Mouse (Mus musculus): ENCODE data around the gene Slc4a5. TPM values are rescaled to one million over a fixed set of nuclear protein-coding genes. Genes with fewer than 3 reads are reported as not detected.

The Slc4a5 gene
- polyA plus RNA-seq, 1 experiment from 2014 or later, result 0.63 TPM

DNA sequence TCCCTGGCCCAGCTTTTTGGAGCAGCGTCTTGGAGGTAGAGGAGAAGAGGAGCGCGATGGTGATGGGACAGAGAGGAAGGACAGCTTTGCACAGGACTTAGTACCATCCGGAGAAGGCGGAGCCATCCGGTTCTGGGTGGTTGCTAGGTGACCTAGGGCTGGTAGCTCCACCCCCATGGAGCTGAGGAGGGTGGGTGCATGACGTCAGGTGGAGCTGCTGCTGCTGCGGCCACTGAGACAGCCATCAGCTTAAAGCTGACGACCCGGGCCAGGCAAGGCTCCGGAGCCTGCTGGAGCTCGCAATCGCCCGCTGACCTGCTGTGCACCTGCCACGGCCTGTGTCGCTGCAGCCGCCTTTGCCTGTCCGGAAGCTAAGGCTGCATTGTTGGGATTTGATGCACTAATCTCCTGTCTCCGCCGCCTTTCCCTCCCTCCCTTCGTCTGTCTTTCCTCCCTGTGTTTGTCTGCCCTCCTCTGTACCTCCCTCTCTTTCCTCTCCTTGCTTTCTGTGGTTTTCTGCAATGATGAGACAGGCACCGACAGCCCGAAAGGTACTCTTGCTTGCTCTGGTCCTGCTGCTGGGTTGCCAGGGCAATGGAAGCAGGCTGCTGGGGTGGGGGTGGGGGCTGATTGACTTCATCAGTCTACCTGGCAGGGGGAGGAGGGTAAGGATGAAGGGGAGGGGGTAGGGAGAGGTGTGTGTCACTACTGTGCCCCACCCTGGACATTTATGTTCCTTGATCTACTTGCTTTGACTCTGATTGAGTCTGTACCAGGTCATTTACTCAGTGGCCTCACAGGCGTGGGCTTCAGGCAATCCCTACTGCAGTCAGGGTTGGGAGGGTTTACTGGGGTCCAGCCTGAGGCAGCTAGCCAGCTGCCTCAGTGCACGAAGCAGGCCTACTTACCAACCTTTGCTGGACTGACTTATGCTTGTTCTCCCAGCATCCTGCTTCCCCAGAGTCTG is 33.5 kb upstream of the Slc4a5 start:
- H3K9me3 ChIP-seq (replicated peaks; ENCODE audit: control insufficient read depth, low read length), result no peaks in the 10 kb centered on the region
- peak; percentile 93 for DNase-seq (ENCODE audit: low spot score)
- peaks cover 14% of the 10 kb centered on the region for H3K4me1 ChIP-seq (ENCODE audit: control insufficient read depth, insufficient read depth, low read length)
- peaks cover 58% of the 10 kb centered on the region for H3K36me3 ChIP-seq (ENCODE audit: control insufficient read depth, insufficient read depth, low read length)
- peak overlapping the region; percentile 60 for H3K4me2 ChIP-seq (ENCODE audit: low read length)
- peak; percentile 96 for ATAC-seq
- H3K4me3 ChIP-seq (ENCODE audit: low read depth, low read length), result peak overlapping the region; percentile 51
- peak overlapping the region; percentile 83 for H3K27ac ChIP-seq (ENCODE audit: low read depth, low read length)
- no peaks in the 10 kb centered on the region for H3K27me3 ChIP-seq (replicated peaks; ENCODE audit: control insufficient read depth, insufficient read depth, low read length)
- WGBS, result 7% methylated on average over 25 of the region's 25 CpGs
- peak overlapping the region; percentile 85 for H3K9ac ChIP-seq (ENCODE audit: low read length)

DNA sequence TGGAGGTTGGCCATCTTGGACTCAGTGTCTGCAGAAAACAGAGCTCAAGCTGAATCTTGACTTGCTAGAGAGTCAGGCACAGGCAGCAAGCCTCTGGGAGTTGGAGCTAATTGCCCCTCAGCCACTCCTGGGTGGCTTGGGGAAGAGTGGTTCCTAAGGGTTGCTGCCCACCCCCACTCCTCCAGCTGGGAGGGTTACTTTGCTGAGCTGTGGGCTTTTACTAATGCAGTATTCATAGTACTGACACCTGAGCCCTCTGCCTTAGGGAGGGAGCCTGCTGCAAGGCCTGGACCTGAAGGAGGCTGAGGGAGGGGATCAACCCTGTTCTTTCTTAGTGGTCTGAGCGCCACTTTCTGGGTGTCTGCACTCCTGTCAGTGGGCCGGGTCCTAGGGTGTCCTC is 32.7 kb upstream of the Slc4a5 start:
- Histone ChIP-seq H3K27ac (ENCODE audit: low read depth, low read length) (no peak overlapping the region), H3K27me3 (replicated peaks; ENCODE audit: control insufficient read depth, insufficient read depth, low read length) (no peaks in the 10 kb centered on the region), H3K4me2 (ENCODE audit: low read length) (peak overlapping the region; percentile 60), H3K4me1 (ENCODE audit: control insufficient read depth, insufficient read depth, low read length) (peaks cover 14% of the 10 kb centered on the region), H3K36me3 (ENCODE audit: control insufficient read depth, insufficient read depth, low read length) (peaks cover 65% of the 10 kb centered on the region), H3K9me3 (replicated peaks; ENCODE audit: control insufficient read depth, low read length) (no peaks in the 10 kb centered on the region), H3K4me3 (ENCODE audit: low read depth, low read length) (peak overlapping the region; percentile 51), H3K9ac (ENCODE audit: low read length) (peak overlapping the region; percentile 85)
- 54% methylated on average over 2 of the region's 2 CpGs for WGBS
- DNase-seq (ENCODE audit: low spot score), result no peak
- no peak for ATAC-seq

DNA sequence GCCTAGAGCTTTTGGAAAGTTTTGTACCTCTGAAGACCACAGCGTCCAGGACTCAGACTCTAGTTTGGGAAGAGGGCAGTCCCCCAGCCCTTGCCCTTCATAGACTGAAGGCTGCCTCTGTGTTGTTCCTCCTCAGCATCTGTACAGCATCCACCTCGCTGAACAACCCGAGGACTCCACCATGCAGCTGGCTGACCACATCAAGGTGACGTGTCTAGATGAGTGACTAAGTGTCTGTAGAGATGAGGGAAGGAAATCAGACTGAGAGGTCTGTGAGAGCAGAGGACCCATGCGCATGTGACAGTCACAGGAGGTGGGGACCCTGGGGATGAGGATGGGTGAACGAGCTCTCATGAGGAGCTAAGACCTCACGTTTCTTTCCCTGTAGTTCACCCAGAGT is 26.1 kb upstream of the Slc4a5 start:
- 91% methylated on average over 7 of the region's 7 CpGs for WGBS
- Histone ChIP-seq H3K27ac (ENCODE audit: low read depth, low read length) (no peak overlapping the region), H3K4me3 (ENCODE audit: low read depth, low read length) (no peak overlapping the region), H3K4me1 (ENCODE audit: control insufficient read depth, insufficient read depth, low read length) (no peaks in the 10 kb centered on the region), H3K36me3 (ENCODE audit: control insufficient read depth, insufficient read depth, low read length) (peaks cover 99% of the 10 kb centered on the region), H3K27me3 (replicated peaks; ENCODE audit: control insufficient read depth, insufficient read depth, low read length) (no peaks in the 10 kb centered on the region), H3K9ac (ENCODE audit: low read length) (no peak overlapping the region), H3K4me2 (ENCODE audit: low read length) (no peak overlapping the region), H3K9me3 (replicated peaks; ENCODE audit: control insufficient read depth, low read length) (no peaks in the 10 kb centered on the region)
- ATAC-seq (no peak), DNase-seq (ENCODE audit: low spot score) (no peak)

DNA sequence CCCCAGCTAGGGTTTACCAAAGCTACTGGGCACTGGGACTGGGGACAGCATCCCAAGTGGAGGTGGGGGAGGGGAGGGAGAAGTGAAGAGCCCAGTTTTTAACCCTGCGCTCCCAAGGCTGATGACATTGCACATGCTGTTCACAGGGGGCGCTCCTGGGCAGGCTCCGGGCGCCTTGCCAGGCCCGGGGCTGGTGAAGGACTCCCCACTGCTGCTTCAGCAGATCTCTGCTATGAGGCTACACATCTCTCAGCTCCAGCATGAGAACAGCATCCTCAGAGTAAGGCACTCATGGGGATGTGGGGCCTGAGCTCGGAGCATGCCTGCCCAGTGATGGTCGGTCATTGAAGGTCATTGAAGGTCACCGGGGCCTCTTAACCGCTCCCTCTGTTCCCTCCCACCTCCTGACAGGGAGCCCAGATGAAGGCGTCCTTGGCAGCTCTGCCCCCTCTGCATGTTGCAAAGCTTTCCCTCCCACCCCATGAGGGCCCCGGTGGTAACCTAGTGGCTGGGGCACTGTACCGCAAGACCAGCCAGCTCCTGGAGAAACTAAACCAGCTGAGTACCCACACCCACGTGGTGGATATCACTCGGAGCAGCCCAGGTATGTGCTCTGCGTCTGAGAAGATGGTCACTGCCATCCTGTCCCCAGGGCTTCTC is 22.2 kb upstream of the Slc4a5 start:
- Histone ChIP-seq H3K4me2 (ENCODE audit: low read length) (no peak overlapping the region), H3K9me3 (replicated peaks; ENCODE audit: control insufficient read depth, low read length) (no peaks in the 10 kb centered on the region), H3K27ac (ENCODE audit: low read depth, low read length) (no peak overlapping the region), H3K36me3 (ENCODE audit: control insufficient read depth, insufficient read depth, low read length) (peaks cover 85% of the 10 kb centered on the region), H3K4me1 (ENCODE audit: control insufficient read depth, insufficient read depth, low read length) (no peaks in the 10 kb centered on the region), H3K4me3 (ENCODE audit: low read depth, low read length) (no peak overlapping the region), H3K27me3 (replicated peaks; ENCODE audit: control insufficient read depth, insufficient read depth, low read length) (no peaks in the 10 kb centered on the region), H3K9ac (ENCODE audit: low read length) (no peak overlapping the region)
- peak; percentile 33; the same call in 1 of the 2 replicates for ATAC-seq
- DNase-seq (ENCODE audit: low spot score), result peak; percentile 51
- WGBS, result 48% methylated on average over 15 of the region's 15 CpGs

DNA sequence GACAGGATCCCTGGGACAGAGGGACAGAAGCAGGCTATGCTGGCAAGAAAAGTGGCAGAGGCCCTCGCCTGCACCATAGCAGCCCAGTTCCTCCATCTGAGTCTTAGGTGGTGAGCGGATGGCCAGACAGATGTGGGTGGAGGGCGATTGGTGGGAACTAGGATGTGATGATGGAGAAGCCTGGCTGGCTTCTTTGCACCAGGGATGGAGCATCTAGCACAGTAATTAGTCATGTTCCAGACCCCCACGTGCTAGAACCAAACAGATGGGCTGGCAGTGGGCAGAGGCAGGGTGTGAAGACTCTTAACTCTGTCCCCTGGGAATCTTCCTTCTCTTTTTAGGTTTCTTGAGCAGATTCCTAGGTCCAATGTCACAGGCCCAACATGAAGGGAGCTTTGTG is 16.3 kb upstream of the Slc4a5 start:
- Histone ChIP-seq H3K4me1 (ENCODE audit: control insufficient read depth, insufficient read depth, low read length) (no peaks in the 10 kb centered on the region), H3K9ac (ENCODE audit: low read length) (no peak overlapping the region), H3K36me3 (ENCODE audit: control insufficient read depth, insufficient read depth, low read length) (peaks cover 27% of the 10 kb centered on the region), H3K27ac (ENCODE audit: low read depth, low read length) (no peak overlapping the region), H3K4me3 (ENCODE audit: low read depth, low read length) (no peak overlapping the region), H3K9me3 (replicated peaks; ENCODE audit: control insufficient read depth, low read length) (no peaks in the 10 kb centered on the region), H3K27me3 (replicated peaks; ENCODE audit: control insufficient read depth, insufficient read depth, low read length) (no peaks in the 10 kb centered on the region), H3K4me2 (ENCODE audit: low read length) (no peak overlapping the region)
- 83% methylated on average over 4 of the region's 4 CpGs for WGBS
- DNase-seq (ENCODE audit: low spot score), result no peak
- ATAC-seq, result no peak

DNA sequence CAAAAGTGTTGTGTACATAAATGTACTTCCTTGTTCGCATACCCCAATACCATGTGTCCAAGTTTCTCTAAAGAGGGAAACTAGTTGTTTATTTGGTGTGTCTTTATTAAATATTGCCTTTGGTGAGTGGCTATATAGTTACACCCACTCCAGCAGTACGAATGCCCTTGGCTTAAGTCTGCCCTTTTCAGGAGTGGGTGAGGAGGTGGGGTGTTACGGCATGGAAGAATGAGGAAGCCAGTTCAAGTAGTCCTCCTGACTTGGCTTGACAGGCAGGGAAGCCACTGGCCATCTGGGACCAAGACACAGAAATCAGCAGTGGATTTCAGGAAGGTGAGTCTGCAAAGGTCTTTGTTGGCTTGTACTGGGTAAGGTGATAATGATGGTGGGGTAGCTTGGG is 13.8 kb upstream of the Slc4a5 start:
- H3K27me3 ChIP-seq (replicated peaks; ENCODE audit: control insufficient read depth, insufficient read depth, low read length), result no peaks in the 10 kb centered on the region
- H3K9me3 ChIP-seq (replicated peaks; ENCODE audit: control insufficient read depth, low read length), result no peaks in the 10 kb centered on the region
- DNase-seq (ENCODE audit: low spot score), result no peak
- no peak overlapping the region for H3K9ac ChIP-seq (ENCODE audit: low read length)
- H3K36me3 ChIP-seq (ENCODE audit: control insufficient read depth, insufficient read depth, low read length), result peaks cover 4% of the 10 kb centered on the region; the same call in 1 of the 2 replicates
- H3K4me3 ChIP-seq (ENCODE audit: low read depth, low read length), result no peak overlapping the region
- H3K4me2 ChIP-seq (ENCODE audit: low read length), result no peak overlapping the region
- H3K27ac ChIP-seq (ENCODE audit: low read depth, low read length), result no peak overlapping the region
- H3K4me1 ChIP-seq (ENCODE audit: control insufficient read depth, insufficient read depth, low read length), result no peaks in the 10 kb centered on the region
- 93% methylated on average over 3 of the region's 3 CpGs for WGBS
- ATAC-seq, result no peak

DNA sequence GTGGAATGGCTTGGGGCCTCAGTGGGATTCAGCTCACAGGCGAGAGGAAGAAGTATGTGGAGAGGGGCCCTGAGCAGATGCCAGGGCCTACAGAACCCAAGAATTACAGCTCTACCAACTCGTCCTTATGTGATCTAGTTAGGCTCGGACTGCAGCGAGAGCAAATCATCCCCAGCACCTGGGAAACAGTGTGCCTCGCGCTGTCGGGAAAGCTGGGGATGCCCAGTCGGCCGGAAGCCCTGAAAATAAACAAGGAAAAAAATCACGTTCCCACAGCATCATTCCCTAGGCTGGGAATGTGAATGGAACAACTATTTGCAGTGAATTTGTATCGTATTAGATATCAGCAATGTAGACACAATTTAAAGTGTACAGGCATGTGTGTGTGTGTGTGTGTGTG is 13.3 kb upstream of the Slc4a5 start:
- no peaks in the 10 kb centered on the region for H3K27me3 ChIP-seq (replicated peaks; ENCODE audit: control insufficient read depth, insufficient read depth, low read length)
- WGBS, result 84% methylated on average over 11 of the region's 11 CpGs
- no peak overlapping the region for H3K27ac ChIP-seq (ENCODE audit: low read depth, low read length)
- no peak overlapping the region for H3K9ac ChIP-seq (ENCODE audit: low read length)
- DNase-seq (ENCODE audit: low spot score), result no peak
- ATAC-seq, result no peak
- no peaks in the 10 kb centered on the region; the same call in 1 of the 2 replicates for H3K4me1 ChIP-seq (ENCODE audit: control insufficient read depth, insufficient read depth, low read length)
- H3K9me3 ChIP-seq (replicated peaks; ENCODE audit: control insufficient read depth, low read length), result no peaks in the 10 kb centered on the region
- no peak overlapping the region for H3K4me3 ChIP-seq (ENCODE audit: low read depth, low read length)
- H3K36me3 ChIP-seq (ENCODE audit: control insufficient read depth, insufficient read depth, low read length), result no peaks in the 10 kb centered on the region
- H3K4me2 ChIP-seq (ENCODE audit: low read length), result no peak overlapping the region

DNA sequence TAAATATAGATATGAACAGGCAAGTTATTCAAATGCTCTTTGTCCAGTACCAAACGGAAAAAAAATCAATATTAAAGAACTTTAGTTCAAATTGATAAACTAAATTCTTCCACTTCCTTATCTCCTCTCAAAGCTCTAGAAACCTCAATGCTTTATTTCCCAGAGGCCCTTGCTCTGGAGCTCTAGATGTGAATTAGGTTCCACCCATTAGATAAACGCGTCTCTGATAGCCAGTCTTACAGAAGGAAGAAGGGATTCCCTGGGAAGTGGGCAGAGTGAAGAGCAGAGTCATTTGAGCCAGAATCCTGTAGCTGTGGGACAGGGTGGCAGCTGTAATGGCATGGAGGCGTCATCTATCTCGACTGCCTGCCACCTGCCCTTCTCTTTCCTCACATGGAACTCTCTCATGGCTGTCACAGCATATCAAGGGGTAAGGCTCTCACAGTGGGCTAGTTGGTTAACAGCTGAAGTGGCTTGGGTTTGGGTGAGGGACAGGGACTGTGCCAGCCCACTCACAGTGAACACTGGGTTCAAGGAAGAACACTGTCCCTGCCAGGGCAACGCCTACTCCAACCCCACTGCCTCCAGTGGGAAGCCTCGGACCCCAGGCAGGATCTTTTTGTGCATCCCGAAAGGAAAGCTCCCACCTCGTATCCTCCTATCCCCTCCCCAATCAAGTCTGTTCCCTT is 12.1 kb upstream of the Slc4a5 start:
- DNase-seq (ENCODE audit: low spot score) (no peak), ATAC-seq (no peak)
- Histone ChIP-seq H3K27me3 (replicated peaks; ENCODE audit: control insufficient read depth, insufficient read depth, low read length) (no peaks in the 10 kb centered on the region), H3K9ac (ENCODE audit: low read length) (no peak overlapping the region), H3K27ac (ENCODE audit: low read depth, low read length) (no peak overlapping the region), H3K36me3 (ENCODE audit: control insufficient read depth, insufficient read depth, low read length) (no peaks in the 10 kb centered on the region), H3K4me2 (ENCODE audit: low read length) (no peak overlapping the region), H3K4me3 (ENCODE audit: low read depth, low read length) (no peak overlapping the region), H3K4me1 (ENCODE audit: control insufficient read depth, insufficient read depth, low read length) (no peaks in the 10 kb centered on the region; the same call in 1 of the 2 replicates), H3K9me3 (replicated peaks; ENCODE audit: control insufficient read depth, low read length) (no peaks in the 10 kb centered on the region)
- WGBS, result 79% methylated on average over 9 of the region's 9 CpGs
